Mouse (Mus musculus) heart, postnatal 4 days (tissue): ENCODE data around the gene Nt5c2. TPM values are rescaled to one million over a fixed set of nuclear protein-coding genes. Genes with fewer than 3 reads are reported as not detected.
"Not testable (repeated sequence)": the region's sequence is repeated elsewhere in the genome, so short reads cannot be mapped to it uniquely, and the experiment has no call there.

Experiments used
- DNase-seq: peaks from one replicate; pipeline ENCODE4 v3.0.0; 2021
- total RNA-seq, 2 experiments: library from RNA; stranded (reverse); gene quantifications; 2 replicates each; pipeline ENCODE4 v1.2.3; 2021

Gene Nt5c2
- total RNA-seq, 2 experiments from 2014 or later: 147 to 157 TPM

GRCm38 (mm10) chr19:47016487-47016886, 1.5 kb upstream of the Nt5c2 start:
- peak; percentile 91 for DNase-seq

GRCm38 (mm10) chr19:47015965-47016364, 1.0 kb upstream of the Nt5c2 start:
- DNase-seq: no peak

GRCm38 (mm10) chr19:47015396-47015795, 443 bp upstream of the Nt5c2 start:
- no peak for DNase-seq

GRCm38 (mm10) chr19:47014159-47014446, 850 bp downstream of the Nt5c2 start:
- DNase-seq: no peak

- DNase-seq: no peak
These were observed 1.4 kb downstream of the Nt5c2 start for GRCm38 (mm10) chr19:47013340-47014158.

- DNase-seq: no peak
These were observed 2.3 kb downstream of the Nt5c2 start for GRCm38 (mm10) chr19:47012521-47013130.

- DNase-seq: no peak
These were observed 5.0 kb downstream of the Nt5c2 start for GRCm38 (mm10) chr19:47009943-47010342.

- DNase-seq: no peak
These were observed 5.5 kb downstream of the Nt5c2 start for GRCm38 (mm10) chr19:47009420-47009819.

GRCm38 (mm10) chr19:47006321-47006720, 8.6 kb downstream of the Nt5c2 start:
- peak; percentile 83 for DNase-seq

GRCm38 (mm10) chr19:47005873-47006272, 9.1 kb downstream of the Nt5c2 start:
- no peak for DNase-seq

- DNase-seq: no peak
These were observed 11.0 kb downstream of the Nt5c2 start for GRCm38 (mm10) chr19:47003742-47004511.

- DNase-seq: not testable (repeated sequence)
These were observed 14.6 kb downstream of the Nt5c2 start for GRCm38 (mm10) chr19:47000357-47000756.

GRCm38 (mm10) chr19:46999753-47000152, 15.2 kb downstream of the Nt5c2 start:
- no peak for DNase-seq

- no peak for DNase-seq
These were observed 16.0 kb downstream of the Nt5c2 start for GRCm38 (mm10) chr19:46998953-46999352.

GRCm38 (mm10) chr19:46998168-46998870, 16.6 kb downstream of the Nt5c2 start:
- DNase-seq: no peak

- no peak for DNase-seq
These were observed 18.9 kb downstream of the Nt5c2 start for GRCm38 (mm10) chr19:46996095-46996494.

- DNase-seq: not testable (repeated sequence)
These were observed 22.6 kb downstream of the Nt5c2 start for GRCm38 (mm10) chr19:46992329-46992728.

- DNase-seq: peak; percentile 93
These were observed 23.8 kb downstream of the Nt5c2 start for GRCm38 (mm10) chr19:46991145-46991544.

- DNase-seq: not testable (repeated sequence)
These were observed 24.3 kb downstream of the Nt5c2 start for GRCm38 (mm10) chr19:46990625-46991024.

GRCm38 (mm10) chr19:46990153-46990518, 24.8 kb downstream of the Nt5c2 start:
- DNase-seq: no peak

- no peak for DNase-seq
These were observed 25.3 kb downstream of the Nt5c2 start for GRCm38 (mm10) chr19:46989479-46990152.
